Mouse (Mus musculus) small intestine, adult 2 months (tissue): ENCODE results near the gene Dnajc5. TPM values are rescaled to one million over a fixed set of nuclear protein-coding genes. Genes with fewer than 3 reads are reported as not detected.

Source experiments
- H3K27ac ChIP-seq: fragments of 200-500 bp; 2 replicates; pipeline ENCODE4 v1.5.1; 2012; ENCODE audit warnings: low read depth, low read length, control low read depth, inconsistent platforms; ENCODE audit not compliant: insufficient read depth
- H3K27me3 ChIP-seq: fragments of 200-500 bp; 2 replicates; pipeline ENCODE4 v1.6.1; 2012; ENCODE audit warnings: mild to moderate bottlenecking, moderate library complexity, low read length, inconsistent platforms; ENCODE audit not compliant: control insufficient read depth, insufficient read depth
- H3K36me3 ChIP-seq: fragments of 200-500 bp; 2 replicates; pipeline ENCODE4 v1.6.1; 2012; ENCODE audit warnings: mild to moderate bottlenecking, low read length, control low read depth, inconsistent platforms; ENCODE audit not compliant: control insufficient read depth, insufficient read depth
- H3K4me1 ChIP-seq: fragments of 200-500 bp; 2 replicates; pipeline ENCODE4 v1.6.1; 2012; ENCODE audit warnings: low read length, inconsistent platforms, mixed read lengths; ENCODE audit not compliant: control insufficient read depth, insufficient read depth, insufficient read length
- H3K4me3 ChIP-seq: fragments of 200-500 bp; 2 replicates; pipeline ENCODE4 v1.5.1; 2012; ENCODE audit warnings: low read depth, mild to moderate bottlenecking, control low read depth, inconsistent platforms, low read length, moderate library complexity
- CTCF ChIP-seq: fragments of 200-500 bp; IDR thresholded peaks from 2 replicates; pipeline ENCODE4 v1.5.1; 2012; ENCODE audit warnings: low read depth, mild to moderate bottlenecking, control low read depth, inconsistent platforms, low read length, moderate library complexity, mixed read lengths; ENCODE audit not compliant: insufficient replicate concordance, insufficient read length; ENCODE audit errors: extremely low read depth
- POLR2A ChIP-seq: fragments of 200-500 bp; IDR thresholded peaks from 2 replicates; pipeline ENCODE4 v1.6.1; 2012; ENCODE audit warnings: low read depth, mild to moderate bottlenecking, control low read depth, inconsistent platforms, low read length, moderate library complexity
- WGBS: fragments of 180-500 bp; shearing (Covaris S2); methylation state at CpG from one replicate; pipeline ENCODE4 v1.1.7; 2018; 5-methylcytosine and 5-hydroxymethylcytosine counted together
- polyA plus RNA-seq: library from polyadenylated mRNA; depleted of rRNA; stranded (reverse); fragments of >200 nt; gene quantifications from 2 replicates; pipeline ENCODE4 v1.2.3, GENCODE M21; 2012; rRNA removed

The Dnajc5 gene
- polyA plus RNA-seq, 1 experiment: 48.2 TPM

DNA sequence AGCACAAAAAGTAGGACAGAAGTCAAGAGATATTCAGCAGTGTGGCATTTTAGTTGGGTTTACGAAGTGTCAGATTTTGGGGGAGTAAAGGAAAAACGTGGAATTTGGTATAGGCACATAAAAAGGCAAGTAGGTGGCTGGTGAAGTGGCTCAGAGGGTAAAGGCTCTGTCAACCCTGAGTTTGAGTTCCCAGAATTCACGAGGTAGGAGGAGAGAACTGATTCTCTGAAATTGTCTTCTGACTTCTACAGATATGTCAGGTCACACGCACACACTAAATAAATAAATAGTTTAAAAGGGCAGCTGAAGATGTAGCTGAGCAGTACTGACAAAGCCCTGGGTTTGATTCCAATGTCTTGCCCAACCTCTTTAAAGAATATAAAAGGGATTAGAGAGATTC, 82.1 kb downstream of the Dnajc5 start:
- no peaks in the 10 kb centered on the region for H3K36me3 ChIP-seq
- WGBS: 66% methylated on average over 4 of the region's 4 CpGs
- no peak overlapping the region for H3K27ac ChIP-seq
- no peak for TF ChIP-seq POLR2A
- TF ChIP-seq CTCF: no peak
- H3K27me3 ChIP-seq: no peaks in the 10 kb centered on the region
- peaks cover 12% of the 10 kb centered on the region; the same call in 1 of the 2 replicates for H3K4me1 ChIP-seq
- no peak overlapping the region for H3K4me3 ChIP-seq

Other genes starting within 250 kb of the Dnajc5 start
- gene Gmeb2, start 232.4 kb upstream of the Dnajc5 start, polyA plus RNA-seq: 14.0 and 29.1 TPM in 2 replicates
- gene Stmn3, start 206.0 kb upstream of the Dnajc5 start, polyA plus RNA-seq: 0.90 and 1.3 TPM in 2 replicates
- 16.4 and 24.7 TPM in 2 replicates for gene Rtel1, start 200.7 kb upstream of the Dnajc5 start, polyA plus RNA-seq
- gene Zgpat, start 155.6 kb upstream of the Dnajc5 start, polyA plus RNA-seq: 15.7 and 20.7 TPM in 2 replicates
- gene Arfrp1, start 155.1 kb upstream of the Dnajc5 start, polyA plus RNA-seq: 15.8 and 23.5 TPM in 2 replicates
- gene Lime1, start 140.4 kb upstream of the Dnajc5 start, polyA plus RNA-seq: 53.5 and 89.8 TPM in 2 replicates
- 1.5 and 1.6 TPM in 2 replicates for gene Zbtb46, start 61.1 kb upstream of the Dnajc5 start, polyA plus RNA-seq
- gene Abhd16b, start 27.3 kb upstream of the Dnajc5 start, polyA plus RNA-seq: not detected in 2 replicates
- 14.6 and 27.3 TPM in 2 replicates for gene Tpd52l2, start 23.3 kb upstream of the Dnajc5 start, polyA plus RNA-seq
- 96.9 and 149 TPM in 2 replicates for gene Uckl1, start 64.4 kb downstream of the Dnajc5 start, polyA plus RNA-seq
- gene Prpf6, start 71.4 kb downstream of the Dnajc5 start, polyA plus RNA-seq: 4.9 and 10.4 TPM in 2 replicates
- gene Zfp512b, start 72.3 kb downstream of the Dnajc5 start, polyA plus RNA-seq: 12.7 and 15.7 TPM in 2 replicates
- gene Samd10, start 78.7 kb downstream of the Dnajc5 start, polyA plus RNA-seq: 13.6 and 26.0 TPM in 2 replicates
- gene Gm29797, start 136.5 kb downstream of the Dnajc5 start, polyA plus RNA-seq: 0.29 and 0.42 TPM in 2 replicates
- gene Sox18, start 151.2 kb downstream of the Dnajc5 start, polyA plus RNA-seq: 39.0 and 59.8 TPM in 2 replicates
- gene Tcea2, start 159.8 kb downstream of the Dnajc5 start, polyA plus RNA-seq: 4.3 and 5.2 TPM in 2 replicates
- gene Rgs19, start 173.5 kb downstream of the Dnajc5 start, polyA plus RNA-seq: 19.9 and 24.1 TPM in 2 replicates
- gene Lkaaear1, start 178.0 kb downstream of the Dnajc5 start, polyA plus RNA-seq: not detected in 2 replicates
- 0.11 and 0.19 TPM in 2 replicates for gene Oprl1, start 194.5 kb downstream of the Dnajc5 start, polyA plus RNA-seq
- 0.63 and 0.77 TPM in 2 replicates for gene Myt1, start 242.8 kb downstream of the Dnajc5 start, polyA plus RNA-seq